Mouse (Mus musculus): ENCODE measurements around the gene Polr2l.
A peak's percentile ranks its signal among the peaks of the same experiment; 100 is the strongest.
"Not testable (repeated sequence)": the region's sequence is repeated elsewhere in the genome, so short reads cannot be mapped to it uniquely, and the experiment has no call there.

Polr2l gene

GRCm38 (mm10) chr7:141447110-141447991 is 27.6 kb downstream of the Polr2l start, which contains the start of gene Rplp2:
TSS of gene Rplp2 (plus strand) at chr7:141447370.
- peak; percentile 95 to 96 for DNase-seq

DNA sequence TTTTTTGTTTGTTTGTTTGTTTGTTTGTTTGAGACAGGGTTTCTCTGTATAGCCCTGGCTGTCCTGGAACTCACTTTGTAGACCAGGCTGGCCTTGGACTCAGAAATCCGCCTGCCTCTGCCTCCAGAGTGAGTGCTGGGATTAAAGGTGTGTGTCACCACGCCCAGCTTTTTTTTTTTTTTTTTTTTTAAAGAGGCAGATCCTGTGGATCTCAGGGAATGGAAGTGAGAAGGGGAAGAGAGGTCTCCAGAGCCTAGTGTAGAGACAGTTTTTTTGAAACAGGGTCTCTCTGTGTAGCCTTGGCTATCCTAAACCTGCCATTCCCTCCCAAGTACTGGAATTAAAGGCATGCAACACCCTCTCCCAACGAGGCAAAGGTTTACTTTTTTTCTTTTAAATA is 28.6 kb downstream of the Polr2l start:
- not testable (repeated sequence) for DNase-seq

GRCm38 (mm10) chr7:141443828-141444237 is 31.1 kb downstream of the Polr2l start, which contains the start of gene Pidd1:
TSS of gene Pidd1 (minus strand) at chr7:141444025.
- DNase-seq: peak; percentile 45 to 48

DNA sequence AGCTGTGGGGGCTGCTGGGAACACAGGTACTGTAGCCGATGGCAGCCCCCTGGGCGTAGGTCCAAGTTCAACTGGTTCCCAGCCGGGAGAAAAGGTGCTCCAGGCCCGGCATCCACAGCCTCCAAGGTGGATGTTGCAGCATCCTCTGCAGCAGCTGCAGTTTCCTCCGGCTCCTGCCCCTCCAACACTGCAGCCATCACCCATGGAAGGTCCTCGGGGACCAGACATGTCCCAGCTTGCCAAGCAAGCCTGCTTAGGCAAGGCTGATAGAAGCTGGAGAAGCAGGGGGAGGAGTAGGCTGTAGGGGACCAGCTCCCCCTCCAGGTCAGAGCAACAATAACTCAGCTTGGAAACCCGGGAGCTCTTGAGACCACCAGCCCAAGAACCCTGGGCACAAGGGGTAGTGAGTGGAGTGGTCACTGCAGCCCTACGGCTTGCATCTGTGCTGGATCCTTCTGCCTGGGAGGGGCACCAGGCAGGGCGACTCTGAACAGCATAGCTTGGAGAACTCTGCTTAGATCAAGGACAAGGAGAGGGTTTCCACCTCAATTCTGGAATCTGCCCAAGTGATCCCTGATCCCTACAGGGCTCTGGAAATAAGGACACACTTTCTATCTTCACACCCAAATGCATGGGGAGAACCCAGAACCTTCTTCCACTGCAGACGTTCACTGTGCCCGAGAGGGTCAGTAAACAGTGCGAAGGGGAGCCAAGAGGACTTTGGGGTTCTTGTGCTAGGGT is 31.7 kb downstream of the Polr2l start:
- DNase-seq: no peak

- DNase-seq: no peak
Measured at GRCm38 (mm10) chr7:141442199-141442598, 32.7 kb downstream of the Polr2l start.

GRCm38 (mm10) chr7:141441460-141441859 is 33.5 kb downstream of the Polr2l start:
- no peak for DNase-seq

DNA sequence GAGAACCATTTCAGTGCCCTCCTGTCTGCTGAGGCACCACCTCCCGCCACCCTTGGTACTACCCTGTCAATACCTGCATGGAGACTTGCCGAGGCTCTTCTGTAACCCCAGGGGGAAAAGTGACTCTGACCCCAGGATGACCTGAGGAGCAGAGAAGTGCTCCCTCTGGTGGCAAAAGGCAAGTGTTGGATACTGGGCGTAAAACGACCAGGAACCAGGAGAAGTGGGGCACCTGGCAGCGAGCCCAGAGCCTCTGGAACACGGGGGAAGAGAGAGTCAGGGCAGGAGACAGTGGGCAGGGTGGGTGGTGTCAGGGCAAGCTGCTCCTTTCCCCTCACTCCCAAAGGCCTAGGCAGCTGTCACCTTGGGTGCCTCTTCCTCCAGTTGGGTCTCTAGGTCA is 34.3 kb downstream of the Polr2l start:
- peak; percentile 63 for DNase-seq

DNA sequence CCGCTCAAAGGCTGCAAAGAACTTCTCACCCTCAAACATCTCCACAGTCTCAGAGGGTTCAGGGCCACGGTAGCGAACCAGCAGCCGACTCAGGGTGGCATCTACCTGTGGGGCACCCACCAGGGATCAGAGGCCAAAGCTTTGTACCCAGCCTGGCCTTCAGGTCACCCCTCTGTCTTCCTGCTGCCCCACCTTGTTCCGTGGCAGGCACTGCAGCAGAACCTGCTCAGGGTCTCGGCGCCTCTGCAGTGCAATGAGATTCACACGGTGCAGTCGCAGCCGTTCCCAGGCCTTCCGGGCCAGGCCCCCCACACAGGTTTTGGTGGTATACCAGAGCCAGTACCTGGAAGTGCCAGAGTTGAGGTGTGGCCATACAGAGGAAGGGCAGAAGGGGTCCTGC is 35.1 kb downstream of the Polr2l start:
- no peak for DNase-seq

DNA sequence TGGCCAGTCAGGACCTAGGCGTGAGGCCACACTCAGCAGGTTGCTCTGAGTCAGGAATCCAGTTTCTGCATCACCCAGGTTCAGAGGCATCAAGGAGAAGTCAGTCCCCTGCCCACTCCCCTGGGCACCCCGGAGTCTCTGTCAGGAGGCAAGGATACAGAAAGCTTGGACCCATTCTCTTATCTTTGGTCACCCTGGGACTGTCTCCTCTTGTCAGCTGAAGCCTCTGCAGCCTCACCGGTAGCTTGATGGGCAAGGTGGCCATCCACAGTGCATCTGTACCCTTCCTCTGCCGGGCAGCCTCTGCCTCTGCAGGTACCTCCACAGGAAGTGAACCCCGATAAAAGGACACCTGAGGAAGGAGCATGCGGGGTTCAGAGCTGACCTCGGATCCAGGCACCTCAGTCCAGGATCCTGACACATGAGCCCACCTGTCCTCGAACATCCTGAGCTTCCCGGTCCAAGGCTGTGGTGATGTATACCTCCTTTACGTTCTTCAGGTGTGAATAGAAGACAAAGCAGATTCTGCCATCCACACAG is 35.7 kb downstream of the Polr2l start:
- no peak for DNase-seq

DNA sequence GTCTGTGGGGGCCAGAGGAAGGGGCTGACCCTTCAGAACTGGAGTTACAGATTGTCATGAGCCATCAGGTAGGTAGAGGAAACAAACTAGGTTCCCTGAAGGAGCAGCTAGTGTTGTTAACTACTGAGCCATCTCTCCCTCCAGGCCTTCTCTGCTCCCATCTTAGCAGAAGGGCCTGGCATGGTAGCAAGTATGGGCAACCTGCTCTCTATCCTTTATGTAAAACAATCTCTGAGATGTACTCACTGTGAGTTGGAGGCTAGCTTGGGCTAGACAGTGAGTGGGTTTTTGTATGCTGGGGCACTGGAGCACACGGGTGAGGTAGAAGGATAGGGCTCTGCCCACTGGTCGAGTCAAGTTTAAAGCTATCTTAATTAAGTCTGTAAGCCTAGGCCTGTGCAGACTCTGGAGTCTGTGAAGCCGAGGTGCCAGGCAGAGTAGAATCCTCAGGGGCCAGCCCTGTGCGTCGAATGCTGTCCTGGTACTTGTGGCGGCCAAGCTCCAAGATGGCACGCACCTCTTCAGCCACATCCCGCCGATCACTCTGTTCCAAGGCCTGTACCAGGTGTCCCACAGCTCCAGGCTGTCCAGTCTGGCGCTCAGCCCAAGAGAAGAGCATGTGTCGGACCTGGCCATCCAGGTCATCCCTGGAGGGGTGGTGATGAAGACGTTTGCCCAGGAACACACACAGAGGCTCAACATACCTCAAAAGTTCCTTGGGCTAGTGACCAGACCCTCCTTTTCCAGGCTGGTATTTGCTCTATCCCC is 36.5 kb downstream of the Polr2l start:
- no peak for DNase-seq

DNA sequence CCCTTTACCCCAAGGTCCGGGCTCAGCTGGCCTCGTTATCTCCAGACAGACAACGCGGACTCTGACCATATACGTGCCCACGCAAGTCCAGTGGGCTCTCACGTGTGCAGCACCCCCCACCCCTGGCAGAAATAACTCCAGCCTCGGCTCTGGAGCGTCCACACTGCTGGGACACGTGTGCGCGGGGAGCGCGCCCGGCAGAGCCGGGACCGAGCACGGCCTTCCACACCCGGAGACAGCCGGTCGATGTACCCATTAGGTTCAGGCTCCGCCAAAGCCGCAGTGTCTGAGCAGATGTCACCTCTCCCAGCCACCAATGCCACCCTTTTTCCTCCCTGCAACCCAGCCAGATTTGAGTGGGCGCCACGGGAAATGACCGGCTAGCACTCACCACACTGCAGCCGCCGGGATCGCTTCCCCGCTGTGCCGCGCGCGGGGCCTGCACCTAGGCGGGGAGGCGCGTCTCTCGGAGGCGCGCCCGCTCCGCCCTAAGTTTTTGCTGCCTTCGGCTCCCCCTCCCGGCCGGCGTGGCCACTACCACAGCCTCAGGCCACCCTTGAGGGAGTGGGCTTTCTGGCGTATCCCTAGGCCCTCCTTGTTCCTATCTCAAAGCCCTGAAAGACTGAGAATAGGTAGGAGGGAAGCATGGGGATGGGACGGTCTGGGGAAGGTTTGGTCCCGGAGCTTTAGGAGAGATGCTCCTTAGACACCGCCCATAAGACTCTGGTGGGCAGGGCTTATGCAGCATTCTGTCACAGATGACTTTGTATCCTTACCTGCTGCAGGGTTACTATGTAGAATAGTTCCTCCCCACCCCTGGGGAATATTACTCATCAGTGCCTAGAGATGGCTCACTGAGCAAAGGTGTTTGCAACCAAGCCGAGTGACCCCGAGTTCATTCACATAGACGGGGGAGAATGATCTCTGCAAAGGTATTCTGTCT is 37.5 kb downstream of the Polr2l start, which contains the start of gene Slc25a22:
Slc25a22 (minus strand) TSS at position 715 of the 943 bp plus-strand sequence.
- DNase-seq: peak; percentile 89 to 90

- no peak for DNase-seq
Measured at GRCm38 (mm10) chr7:141436523-141436892, 38.4 kb downstream of the Polr2l start.

GRCm38 (mm10) chr7:141435856-141436522 is 38.9 kb downstream of the Polr2l start:
- DNase-seq: no peak

- peak; percentile 62 to 67 for DNase-seq
Measured at GRCm38 (mm10) chr7:141435129-141435855, 39.6 kb downstream of the Polr2l start.

DNA sequence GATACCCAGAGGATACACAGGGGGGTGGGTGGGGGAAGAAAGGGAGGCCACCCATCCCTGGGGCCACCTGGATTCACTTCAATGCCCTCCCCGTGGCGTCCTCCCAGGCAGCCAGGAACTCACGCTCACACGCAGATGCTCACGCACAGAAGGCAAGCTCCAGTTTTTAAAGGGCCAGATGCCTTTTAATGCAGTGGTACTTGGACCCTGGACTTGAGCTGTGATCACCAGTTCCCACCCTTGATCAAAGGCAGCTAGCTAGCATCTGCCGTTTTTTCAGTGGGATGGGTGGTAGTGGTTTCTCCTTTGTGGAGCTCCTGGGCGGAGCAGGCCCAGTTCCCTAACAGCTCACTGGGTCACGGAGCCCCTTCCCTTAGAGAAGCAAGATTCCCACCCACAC is 40.5 kb downstream of the Polr2l start:
- no peak for DNase-seq

GRCm38 (mm10) chr7:141433517-141434400 is 41.2 kb downstream of the Polr2l start:
- no peak for DNase-seq

GRCm38 (mm10) chr7:141432741-141433516 is 42.0 kb downstream of the Polr2l start:
- no peak for DNase-seq

GRCm38 (mm10) chr7:141432186-141432611 is 42.7 kb downstream of the Polr2l start:
- no peak for DNase-seq

Measured in B cell, adult 2 months (primary cell).